Mouse (Mus musculus) kidney, embryonic 14.5 days (tissue): ENCODE measurements at regions not wholly inside any gene's neighbourhood (a gene's known extent, or its start where the extent isn't known, plus 50 kb on each side); places are given as distances from the start of the nearest gene placed in this dataset.

ENCODE experiments used
- ATAC-seq: fragments of 200-750 bp; cut with Nextera tagmentation; 2 replicates; pipeline ENCODE4 v1.8.0; 2017; ENCODE audit warnings: moderate number of reproducible peaks, mild to moderate bottlenecking, moderate TSS enrichment, moderate library complexity; ENCODE audit not compliant: low FRiP score, low TSS enrichment
- H3K27ac ChIP-seq: fragments of 300-500 bp; sonication (generic); 2 replicates; pipeline ENCODE4 v1.5.1; 2014; ENCODE audit warnings: low read depth, mild to moderate bottlenecking, low read length, moderate library complexity, mixed read lengths
- H3K27me3 ChIP-seq: fragments of 300-500 bp; sonication (generic); 2 replicates; pipeline ENCODE4 v1.6.1; 2014; ENCODE audit warnings: mild to moderate bottlenecking, low read length; ENCODE audit not compliant: control insufficient read depth, insufficient read depth
- H3K36me3 ChIP-seq: fragments of 300-500 bp; sonication (generic); 2 replicates; pipeline ENCODE4 v1.6.1; 2014; ENCODE audit warnings: low read length, mixed read lengths; ENCODE audit not compliant: control insufficient read depth, insufficient read depth
- H3K4me1 ChIP-seq: fragments of 300-500 bp; sonication (generic); 2 replicates; pipeline ENCODE4 v1.6.1; 2014; ENCODE audit warnings: low read length, mixed read lengths; ENCODE audit not compliant: control insufficient read depth, insufficient read depth
- H3K4me2 ChIP-seq: fragments of 300-500 bp; sonication (generic); replicated peaks from 2 replicates; pipeline ENCODE4 v1.6.1; 2014; ENCODE audit warnings: low read depth, mild to moderate bottlenecking, low read length
- H3K4me3 ChIP-seq: fragments of 300-500 bp; sonication (generic); 2 replicates; pipeline ENCODE4 v1.5.1; 2014; ENCODE audit warnings: mild to moderate bottlenecking, low read length
- H3K9ac ChIP-seq: fragments of 300-500 bp; sonication (generic); 2 replicates; pipeline ENCODE4 v1.6.1; 2014; ENCODE audit warnings: low read depth, mild to moderate bottlenecking, low read length, moderate library complexity
- H3K9me3 ChIP-seq: fragments of 300-500 bp; sonication (generic); 2 replicates; pipeline ENCODE4 v1.6.1; 2016; ENCODE audit warnings: low read length; ENCODE audit not compliant: control insufficient read depth
- WGBS: fragments of 180-500 bp; shearing (Covaris S2); extraction: QIAGEN DNeasy Blood & Tissue Kit; methylation state at CpG from one replicate; pipeline ENCODE4 v1.1.7; 2014; 5-methylcytosine and 5-hydroxymethylcytosine counted together

DNA sequence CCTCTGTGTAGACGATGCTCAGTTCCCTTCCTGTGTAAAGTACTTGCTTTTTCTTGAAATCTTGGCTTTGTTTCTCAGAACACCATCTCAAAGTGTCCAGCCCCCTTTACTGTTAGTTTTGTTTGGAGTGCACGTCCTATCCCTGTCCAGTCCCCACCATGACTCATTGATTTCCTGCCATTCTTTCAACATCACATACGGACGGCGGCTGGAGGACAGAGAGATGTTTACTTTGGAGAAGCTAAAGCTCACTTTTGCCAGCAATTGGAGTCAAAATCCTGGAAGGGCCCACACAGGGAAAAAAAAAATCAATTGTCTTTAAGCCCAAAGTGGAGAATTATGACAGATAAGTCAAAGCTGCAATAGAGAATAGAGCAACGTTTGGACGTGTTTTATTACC is 51.8 kb downstream of the Gm5426 start:
- Histone ChIP-seq H3K4me3 (no peak overlapping the region), H3K27me3 (no peaks in the 10 kb centered on the region), H3K27ac (0 out of 2 replicates have a peak overlapping the region, but pooled peaks have one; percentile 42), H3K36me3 (no peaks in the 10 kb centered on the region), H3K4me1 (no peaks in the 10 kb centered on the region), H3K4me2 (no peak overlapping the region), H3K9ac (no peak overlapping the region), H3K9me3 (no peaks in the 10 kb centered on the region)
- 47% methylated on average over 7 of the region's 7 CpGs for WGBS
- ATAC-seq = no peak

DNA sequence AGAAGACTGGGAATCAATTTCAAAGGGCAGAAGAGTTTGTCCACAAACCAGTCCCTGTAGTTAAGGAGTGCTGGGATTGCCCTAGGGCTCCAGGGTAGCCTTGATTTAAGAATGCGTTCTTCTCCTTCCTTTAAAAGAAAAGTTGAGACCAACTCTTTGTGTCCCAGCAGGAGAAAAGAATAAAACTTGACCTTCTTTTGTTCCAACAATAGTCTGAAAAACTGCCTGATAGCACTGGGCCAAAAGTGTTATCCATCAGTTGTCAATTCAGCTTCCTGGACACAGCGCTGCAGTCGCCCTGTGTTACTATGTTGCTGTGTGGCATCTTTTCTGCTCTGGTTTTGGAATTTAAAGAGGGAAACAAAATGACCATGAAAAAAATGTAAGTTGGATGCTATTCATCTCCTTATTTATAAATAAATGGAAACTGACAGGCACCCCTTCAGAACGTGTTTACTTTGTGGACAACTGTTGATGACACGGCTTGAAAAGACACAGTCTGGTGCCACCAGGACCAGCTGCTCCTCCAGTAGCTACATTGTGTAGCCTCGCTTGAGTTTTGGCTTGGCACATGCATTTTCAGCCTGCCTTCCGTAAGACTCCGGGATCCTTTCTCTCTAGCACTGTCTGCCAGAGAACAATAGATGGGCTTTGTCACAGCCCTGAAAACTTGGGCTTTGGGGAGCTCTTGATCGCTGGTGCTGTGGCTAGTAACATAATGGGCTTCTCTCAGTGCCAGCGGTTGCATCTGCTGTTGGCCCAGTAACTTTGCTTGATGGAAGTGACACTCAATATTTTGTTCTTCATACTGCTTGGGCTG is 54.0 kb downstream of the Gm5426 start:
- H3K4me2 ChIP-seq = no peak overlapping the region
- no peaks in the 10 kb centered on the region for H3K36me3 ChIP-seq
- no peak overlapping the region for H3K27ac ChIP-seq
- H3K4me3 ChIP-seq = no peak overlapping the region
- no peak overlapping the region for H3K9ac ChIP-seq
- no peaks in the 10 kb centered on the region for H3K4me1 ChIP-seq
- no peaks in the 10 kb centered on the region for H3K9me3 ChIP-seq
- no peaks in the 10 kb centered on the region for H3K27me3 ChIP-seq
- 84% methylated on average over 10 of the region's 10 CpGs for WGBS
- ATAC-seq = no peak

DNA sequence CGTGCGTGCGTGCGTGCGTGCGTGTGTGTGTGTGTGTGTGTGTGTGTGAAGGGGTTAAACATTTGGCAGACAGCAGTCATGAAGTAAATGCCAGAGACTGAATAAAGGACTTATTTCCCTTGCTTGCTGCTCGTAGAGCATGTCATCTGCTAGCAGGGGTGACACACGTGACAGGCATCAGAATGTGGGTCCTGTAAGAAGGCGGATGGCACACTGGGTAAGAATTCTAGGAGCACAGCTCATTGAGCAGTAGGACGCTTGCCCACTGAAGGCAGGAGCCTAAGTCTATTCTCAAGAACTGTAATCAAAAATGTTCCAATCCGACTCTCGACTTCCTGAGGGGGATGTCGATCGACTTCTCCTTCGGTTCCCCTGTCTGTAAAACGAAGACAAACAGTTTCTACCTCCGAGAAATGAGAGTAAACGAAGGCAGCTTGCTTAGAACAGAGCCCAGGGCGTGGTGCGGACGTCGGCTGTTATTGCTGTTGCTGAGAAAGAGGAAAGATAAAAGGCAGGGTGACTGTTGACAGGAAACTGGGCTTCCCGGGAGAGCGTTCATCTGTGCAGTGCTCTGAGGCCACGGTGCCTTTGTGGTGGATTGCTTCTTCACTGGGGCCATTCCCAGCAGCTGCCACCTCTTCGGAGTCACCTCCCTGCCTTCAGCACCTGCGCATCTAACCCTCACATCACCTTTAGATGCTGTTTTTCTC is 64.7 kb downstream of the Gm5426 start:
- Histone ChIP-seq H3K9ac (no peak overlapping the region), H3K4me2 (no peak overlapping the region; the same call in 1 of the 2 replicates), H3K4me1 (no peaks in the 10 kb centered on the region)

DNA sequence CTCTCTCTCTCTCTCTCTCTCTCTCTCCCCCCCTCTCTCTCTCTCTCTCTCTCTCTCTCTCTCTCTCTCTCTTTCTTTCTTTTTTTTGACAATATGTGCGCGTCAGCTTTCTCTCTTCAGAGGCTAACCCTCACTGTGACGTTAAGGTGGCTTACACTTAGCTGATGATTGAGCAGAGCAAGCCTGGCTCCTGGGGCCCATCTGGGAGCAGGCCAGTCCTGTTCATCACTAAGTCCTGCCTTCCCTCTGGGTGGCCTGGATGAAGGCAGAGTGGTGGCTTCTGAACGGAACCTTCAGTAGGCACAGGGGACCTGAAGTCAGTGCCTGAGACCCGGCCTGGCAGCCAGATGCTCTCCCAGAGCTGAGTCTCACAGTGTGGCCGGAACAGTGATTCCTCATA is 65.5 kb downstream of the Gm5426 start:
- H3K27me3 ChIP-seq = no peaks in the 10 kb centered on the region
- no peak overlapping the region for H3K27ac ChIP-seq
- H3K4me1 ChIP-seq = no peaks in the 10 kb centered on the region
- peaks cover 5% of the 10 kb centered on the region; the same call in 1 of the 2 replicates for H3K9me3 ChIP-seq
- no peaks in the 10 kb centered on the region for H3K36me3 ChIP-seq
- no peak overlapping the region for H3K9ac ChIP-seq
- H3K4me2 ChIP-seq = no peak overlapping the region
- 66% methylated on average over 6 of the region's 6 CpGs for WGBS
- no peak overlapping the region for H3K4me3 ChIP-seq
- no peak for ATAC-seq

More for the DNA sequence above, 64.7 kb downstream of the Gm5426 start:
- H3K27ac ChIP-seq = no peak overlapping the region
- no peaks in the 10 kb centered on the region for H3K27me3 ChIP-seq
- no peaks in the 10 kb centered on the region for H3K36me3 ChIP-seq
- H3K9me3 ChIP-seq = peaks cover 5% of the 10 kb centered on the region; the same call in 1 of the 2 replicates
- no peak overlapping the region for H3K4me3 ChIP-seq
- no peak for ATAC-seq
- 65% methylated on average over 27 of the region's 27 CpGs for WGBS

DNA sequence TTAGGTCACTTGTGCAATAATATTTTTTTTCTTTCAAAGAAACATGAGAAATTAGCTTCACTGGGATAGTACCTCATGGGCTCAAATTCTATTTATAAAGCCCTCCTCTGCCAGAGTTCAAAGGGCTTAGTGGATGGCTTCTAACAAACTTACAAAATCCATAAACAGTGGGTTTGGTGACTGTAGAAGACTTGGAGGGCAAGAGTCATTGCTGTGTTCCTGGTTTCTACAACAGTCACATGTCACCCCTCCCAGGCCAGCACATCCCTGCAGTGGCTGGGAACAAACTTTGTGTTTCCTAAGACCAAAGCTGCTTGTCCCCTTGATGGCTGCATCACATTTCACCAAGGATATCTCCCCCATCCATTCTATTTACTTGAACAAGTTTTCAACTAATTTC is 66.5 kb downstream of the Gm5426 start:
- no peak overlapping the region for H3K4me3 ChIP-seq
- H3K9ac ChIP-seq = no peak overlapping the region
- H3K4me1 ChIP-seq = no peaks in the 10 kb centered on the region
- H3K36me3 ChIP-seq = no peaks in the 10 kb centered on the region
- H3K9me3 ChIP-seq = peaks cover 5% of the 10 kb centered on the region; the same call in 1 of the 2 replicates
- H3K27me3 ChIP-seq = no peaks in the 10 kb centered on the region
- H3K27ac ChIP-seq = no peak overlapping the region
- H3K4me2 ChIP-seq = no peak overlapping the region
- no peak for ATAC-seq

DNA sequence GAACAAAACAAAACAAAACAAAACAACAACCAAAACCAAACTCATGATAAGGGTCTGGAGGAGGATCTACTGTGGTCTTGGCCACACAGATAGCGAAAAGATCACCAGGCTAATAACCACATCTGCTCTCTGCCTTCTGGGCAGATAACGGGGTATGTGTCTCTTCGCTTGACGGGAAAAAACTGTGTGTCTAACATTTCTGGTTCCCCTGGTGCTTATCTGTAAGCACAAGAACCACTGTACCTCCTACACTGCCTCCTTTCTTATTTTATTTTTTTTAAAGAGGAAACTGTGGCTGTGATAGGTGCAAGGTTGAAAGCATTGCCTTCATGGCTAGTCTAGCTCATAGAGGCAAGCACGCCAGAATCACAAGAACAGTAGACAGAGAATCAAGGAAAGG is 67.8 kb downstream of the Gm5426 start:
- no peak overlapping the region for H3K9ac ChIP-seq
- H3K36me3 ChIP-seq = no peaks in the 10 kb centered on the region
- no peaks in the 10 kb centered on the region for H3K4me1 ChIP-seq
- H3K4me2 ChIP-seq = no peak overlapping the region
- 86% methylated on average over 5 of the region's 5 CpGs for WGBS
- ATAC-seq = no peak
- no peaks in the 10 kb centered on the region for H3K27me3 ChIP-seq
- H3K9me3 ChIP-seq = peaks cover 5% of the 10 kb centered on the region; the same call in 1 of the 2 replicates
- no peak overlapping the region for H3K4me3 ChIP-seq
- no peak overlapping the region for H3K27ac ChIP-seq

DNA sequence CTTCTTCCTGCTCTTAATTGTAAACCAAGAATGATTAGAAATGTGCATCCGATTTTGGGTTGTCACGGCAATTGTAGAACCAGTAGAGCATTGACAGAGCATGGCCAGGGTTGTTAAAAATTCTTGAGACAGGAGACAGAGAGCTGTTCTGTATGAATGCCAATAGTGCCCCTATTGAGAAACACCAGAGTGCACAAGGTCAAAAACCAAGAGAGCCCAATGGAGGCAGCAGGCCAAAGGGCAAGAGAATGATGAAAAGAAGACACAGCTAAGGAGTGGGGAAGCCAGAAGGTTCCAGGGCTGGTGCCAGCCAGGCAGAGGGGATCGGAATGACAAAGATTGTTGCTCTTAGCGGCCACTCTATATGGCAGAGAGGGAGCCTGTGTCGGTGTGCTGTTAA is 72.8 kb downstream of the Gm5426 start:
- no peaks in the 10 kb centered on the region for H3K9me3 ChIP-seq
- H3K36me3 ChIP-seq = no peaks in the 10 kb centered on the region
- H3K4me3 ChIP-seq = no peak overlapping the region
- H3K9ac ChIP-seq = no peak overlapping the region
- no peak overlapping the region for H3K4me2 ChIP-seq
- no peaks in the 10 kb centered on the region for H3K27me3 ChIP-seq
- H3K27ac ChIP-seq = no peak overlapping the region
- no peaks in the 10 kb centered on the region for H3K4me1 ChIP-seq
- ATAC-seq = no peak
- 89% methylated on average over 5 of the region's 5 CpGs for WGBS

DNA sequence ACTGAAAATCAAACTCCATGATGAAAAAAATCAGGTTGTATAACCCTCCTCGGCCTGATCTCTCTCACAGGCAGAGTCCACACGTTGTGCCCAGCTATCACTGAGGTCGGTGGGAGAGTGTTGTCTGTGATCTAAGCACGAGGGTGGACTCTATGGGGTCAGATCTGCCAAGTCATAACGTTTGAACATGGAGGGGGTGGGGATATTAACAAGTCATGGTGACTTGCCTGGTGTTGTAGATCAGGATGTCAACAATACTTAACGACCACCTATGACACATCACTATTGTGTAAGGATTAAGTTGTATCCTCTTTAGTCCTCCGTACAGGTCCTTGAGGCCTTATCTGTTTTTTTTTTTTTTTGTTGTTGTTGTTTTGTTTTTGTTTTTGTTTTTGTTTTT is 74.8 kb downstream of the Gm5426 start:
- Histone ChIP-seq H3K27ac (no peak overlapping the region), H3K4me3 (no peak overlapping the region), H3K27me3 (no peaks in the 10 kb centered on the region), H3K36me3 (no peaks in the 10 kb centered on the region), H3K9me3 (no peaks in the 10 kb centered on the region), H3K4me1 (no peaks in the 10 kb centered on the region), H3K4me2 (no peak overlapping the region), H3K9ac (no peak overlapping the region)
- ATAC-seq = no peak
- 73% methylated on average over 7 of the region's 7 CpGs for WGBS

DNA sequence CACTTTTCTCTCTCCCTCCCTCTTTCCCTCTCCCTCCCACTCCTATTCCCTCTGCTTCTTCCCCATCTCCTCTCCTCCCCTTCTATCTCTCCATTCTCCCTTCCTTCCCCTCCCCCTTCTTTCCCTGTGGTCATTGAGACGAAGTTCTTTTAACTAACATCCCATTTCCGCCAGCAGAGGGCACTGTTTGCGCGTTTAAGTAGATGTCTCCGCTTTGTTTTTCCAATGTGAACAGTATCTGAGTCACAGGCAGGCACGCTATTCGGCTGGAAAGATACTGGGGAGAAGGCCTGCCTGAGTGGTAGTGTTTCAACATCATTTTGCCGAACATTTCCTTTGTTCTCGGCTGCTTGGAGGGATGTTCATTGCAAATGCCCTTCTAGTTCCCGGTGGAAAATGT is 77.5 kb downstream of the Gm5426 start:
- Histone ChIP-seq H3K9ac (no peak overlapping the region), H3K27me3 (no peaks in the 10 kb centered on the region), H3K9me3 (no peaks in the 10 kb centered on the region), H3K27ac (no peak overlapping the region), H3K4me1 (no peaks in the 10 kb centered on the region), H3K4me3 (no peak overlapping the region), H3K36me3 (no peaks in the 10 kb centered on the region), H3K4me2 (no peak overlapping the region)
- WGBS = under 1% methylated on average over 10 of the region's 10 CpGs
- ATAC-seq = peak; percentile 88
